Mouse (Mus musculus): ENCODE data around the gene Pde10a.

Gene Pde10a

DNA sequence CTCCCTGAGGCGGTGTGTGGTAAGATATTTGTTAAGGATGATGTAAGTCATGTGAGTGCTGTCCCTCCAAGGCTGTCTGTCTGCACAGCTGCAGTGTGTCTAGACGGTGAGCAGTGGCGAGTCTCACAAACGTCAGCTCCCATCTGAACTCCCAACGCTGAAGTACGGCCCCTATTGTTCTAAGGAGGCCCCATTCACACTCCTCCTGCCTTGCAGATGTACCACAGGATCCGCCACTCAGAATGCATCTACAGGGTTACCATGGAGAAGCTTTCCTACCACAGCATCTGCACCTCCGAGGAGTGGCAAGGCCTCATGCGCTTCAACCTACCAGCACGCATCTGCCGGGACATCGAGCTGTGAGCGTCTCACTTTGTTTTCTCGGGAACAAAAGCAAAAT, 436.5 kb downstream of the Pde10a start:
- no peak for DNase-seq (ENCODE audit: low spot score in 2 of 2)

DNA sequence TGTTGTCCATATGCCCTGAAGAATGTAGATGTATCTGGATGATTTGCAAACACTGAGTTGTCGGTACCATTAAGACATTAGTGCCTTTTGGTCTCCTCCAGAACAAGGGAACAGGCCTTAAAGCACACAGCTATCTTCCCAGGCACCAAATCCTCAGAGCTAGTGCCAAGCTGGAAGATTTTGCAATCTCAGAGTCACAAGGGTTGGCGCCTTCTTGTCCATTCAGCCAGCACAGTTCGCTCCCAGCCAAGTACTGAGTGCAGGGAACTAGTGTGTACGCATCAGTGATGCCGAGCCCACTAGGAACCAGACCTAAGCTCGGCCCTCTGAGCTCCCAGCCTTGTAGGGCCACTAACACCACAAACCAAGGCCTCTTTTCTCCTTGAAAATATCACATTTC, 440.0 kb downstream of the Pde10a start:
- DNase-seq (ENCODE audit: low spot score in 2 of 2): no peak

DNA sequence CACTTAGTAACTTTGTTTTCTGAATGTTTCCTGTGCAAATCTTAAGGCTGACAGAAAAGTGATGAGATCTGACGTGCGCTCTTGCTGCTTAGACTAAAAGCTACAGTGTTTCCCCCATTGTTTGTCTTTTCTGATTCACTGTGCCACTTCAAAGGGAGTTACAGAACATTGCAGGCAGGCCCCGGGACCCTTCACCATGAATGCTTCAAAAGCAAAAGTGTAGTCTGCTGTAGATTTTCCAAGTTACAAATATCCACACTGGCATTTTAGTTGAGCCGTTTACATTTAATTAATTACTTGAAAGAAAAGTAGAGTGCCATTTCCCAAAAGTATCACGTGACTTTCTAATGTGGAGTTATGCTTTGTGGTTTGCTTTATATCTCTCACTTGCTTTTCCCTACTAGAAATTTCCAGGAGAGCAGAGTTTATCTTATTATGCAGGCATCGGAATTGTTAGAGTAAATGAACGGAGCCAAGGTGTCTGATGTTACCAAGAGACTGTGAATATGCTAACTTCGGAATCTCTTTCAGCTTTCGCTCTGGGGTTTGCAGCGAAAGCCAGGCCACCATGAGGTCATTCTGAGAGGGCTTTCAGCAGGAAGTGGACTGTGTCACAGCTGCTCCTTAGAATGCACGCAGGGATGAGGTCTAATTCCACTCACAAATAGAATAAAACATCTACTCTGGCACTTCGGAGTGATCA, 447.1 kb downstream of the Pde10a start:
- DNase-seq (ENCODE audit: low spot score in 2 of 2): no peak

DNA sequence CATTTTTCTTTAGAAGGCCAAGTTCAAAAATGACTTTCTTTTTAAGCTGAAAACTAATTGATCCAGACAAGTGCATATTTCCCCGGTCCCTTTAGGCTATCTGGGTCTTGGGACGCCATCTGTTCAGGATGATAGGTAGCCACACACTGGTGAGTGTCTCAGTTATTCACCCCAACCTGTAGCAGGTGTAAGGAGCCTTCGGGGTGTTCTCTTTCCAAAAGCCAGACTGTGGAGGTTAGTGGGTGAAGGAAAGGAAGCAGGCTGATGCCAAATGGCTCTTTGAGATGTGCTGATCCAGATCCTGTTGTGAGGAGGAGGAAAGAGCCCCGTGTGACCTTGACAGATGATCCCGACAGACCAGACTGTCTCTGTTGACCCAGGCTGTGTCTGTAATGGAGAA, 448.2 kb downstream of the Pde10a start:
- no peak for DNase-seq (ENCODE audit: low spot score in 2 of 2)

DNA sequence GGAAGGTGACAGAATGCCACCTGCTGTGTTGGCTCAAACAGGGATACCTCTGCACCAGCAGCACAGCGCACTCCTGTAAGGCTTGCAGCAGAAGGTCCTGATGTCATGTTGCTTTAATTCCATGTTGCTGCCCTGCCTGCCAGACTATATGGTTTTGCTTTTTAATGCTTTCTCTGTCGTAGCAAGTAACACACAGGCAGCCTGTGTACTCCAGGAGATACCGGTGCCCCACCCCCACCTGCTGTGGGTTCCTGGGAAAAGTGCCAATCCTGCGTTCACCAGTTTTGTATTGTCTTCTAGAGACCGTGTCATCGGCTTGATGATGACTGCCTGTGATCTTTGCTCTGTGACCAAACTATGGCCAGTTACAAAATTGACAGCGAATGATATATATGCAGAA, 449.3 kb downstream of the Pde10a start:
- DNase-seq (ENCODE audit: low spot score in 2 of 2): no peak

DNA sequence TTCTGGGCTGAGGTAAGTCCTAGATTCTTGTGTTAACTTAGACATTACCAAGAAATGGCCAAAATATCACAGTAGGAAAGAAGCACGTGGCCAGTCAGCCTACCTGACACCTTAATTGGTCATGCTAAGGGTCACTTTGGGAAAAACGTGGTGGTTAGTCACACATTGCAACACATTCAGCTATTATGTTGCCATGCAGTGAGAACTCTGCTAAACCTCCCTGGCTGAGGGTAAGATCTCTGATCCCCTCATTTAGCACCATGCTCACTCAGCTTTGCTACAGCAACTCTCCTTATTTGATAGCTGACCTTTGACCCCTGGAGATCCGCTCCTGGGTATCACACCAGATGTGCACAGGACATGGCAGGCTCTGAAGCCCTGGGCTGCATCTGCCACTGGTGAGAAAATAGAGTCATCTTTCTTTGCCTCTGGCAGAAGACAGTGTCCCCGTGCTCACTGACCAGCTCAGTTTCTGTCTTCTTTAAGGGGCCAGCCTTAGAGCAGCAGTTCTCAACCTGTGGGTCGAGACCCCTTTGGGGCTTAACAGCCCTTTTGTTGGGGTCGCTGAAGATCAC, 449.7 kb downstream of the Pde10a start:
- DNase-seq (ENCODE audit: low spot score in 2 of 2): no peak

DNA sequence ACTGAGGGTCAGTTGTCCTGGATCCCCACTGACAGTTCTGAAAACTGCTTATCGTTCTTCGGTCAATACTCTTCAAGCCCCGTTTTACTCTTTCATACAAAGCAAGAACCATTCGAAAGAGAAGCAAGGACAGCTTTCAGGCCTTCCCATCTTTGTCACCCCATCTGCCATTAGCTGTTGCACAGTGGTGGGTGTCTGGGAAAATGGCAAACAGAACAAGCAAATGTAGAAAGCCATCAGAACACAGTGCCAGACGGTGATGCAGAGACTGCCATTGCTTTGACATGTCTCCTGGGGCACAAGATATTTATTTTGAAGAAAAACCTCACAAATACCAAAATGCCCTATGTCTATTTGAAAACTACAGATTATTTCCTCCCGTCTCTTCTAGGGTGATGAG, 451.6 kb downstream of the Pde10a start:
- no peak for DNase-seq (ENCODE audit: low spot score in 2 of 2)

DNA sequence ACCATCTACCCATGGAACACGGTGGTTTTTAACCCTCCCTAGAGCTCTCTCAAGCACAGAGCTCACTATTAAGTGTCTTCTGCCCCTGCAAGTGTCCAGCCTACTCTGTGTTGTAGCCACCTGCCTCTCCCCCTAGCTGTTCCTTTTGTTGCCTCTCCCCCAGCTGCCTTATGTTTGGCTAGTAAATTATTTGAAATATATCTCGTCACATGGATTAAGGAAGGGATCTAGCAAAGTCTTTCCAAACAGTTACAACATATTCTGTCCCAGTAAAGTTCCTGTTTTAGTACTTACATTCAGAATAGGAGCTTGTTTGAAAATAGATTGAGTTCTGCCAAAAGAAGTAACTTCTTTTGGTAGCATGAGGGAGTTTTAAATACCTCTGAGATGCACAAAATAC, 452.1 kb downstream of the Pde10a start:
- DNase-seq (ENCODE audit: low spot score in 2 of 2): no peak

DNA sequence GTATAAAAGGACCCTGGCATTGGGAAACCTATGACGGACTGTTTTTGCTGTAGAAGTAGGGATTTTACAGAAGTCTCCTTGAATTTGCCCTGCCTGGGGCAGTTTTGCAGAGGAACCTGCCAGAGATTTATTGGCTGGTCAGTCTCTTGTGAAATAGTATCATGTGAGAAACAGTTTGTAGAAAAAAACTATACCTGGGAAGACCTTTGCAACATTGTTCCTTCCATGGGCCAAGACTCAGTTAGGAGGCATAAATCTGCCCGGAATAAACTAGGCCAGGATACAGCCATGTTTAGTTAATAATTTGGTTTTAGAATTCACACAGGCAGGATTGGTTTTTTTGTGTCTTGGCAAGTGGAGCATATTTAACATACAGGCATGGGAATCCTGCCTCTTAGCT, 458.4 kb downstream of the Pde10a start:
- DNase-seq (ENCODE audit: low spot score in 2 of 2): no peak

DNA sequence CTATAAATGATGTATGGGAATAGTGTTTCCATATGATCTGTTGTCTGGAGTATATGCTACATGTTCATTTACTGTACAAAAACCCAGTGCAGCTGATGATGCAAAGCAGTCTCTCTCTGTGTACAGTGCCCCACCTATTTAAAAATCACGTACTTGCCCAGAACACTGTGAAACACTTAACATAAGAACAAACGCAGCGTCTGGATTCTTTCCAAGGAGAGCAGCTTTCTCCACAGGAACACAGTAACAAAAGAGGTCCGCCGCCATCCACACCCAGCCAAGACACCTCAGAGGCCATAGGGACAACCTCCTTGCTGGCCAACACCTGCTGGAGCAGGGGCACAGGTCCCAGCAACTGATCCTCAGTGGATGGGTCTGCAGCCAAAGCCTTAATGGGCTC, 460.5 kb downstream of the Pde10a start:
- no peak for DNase-seq (ENCODE audit: low spot score in 2 of 2)

DNA sequence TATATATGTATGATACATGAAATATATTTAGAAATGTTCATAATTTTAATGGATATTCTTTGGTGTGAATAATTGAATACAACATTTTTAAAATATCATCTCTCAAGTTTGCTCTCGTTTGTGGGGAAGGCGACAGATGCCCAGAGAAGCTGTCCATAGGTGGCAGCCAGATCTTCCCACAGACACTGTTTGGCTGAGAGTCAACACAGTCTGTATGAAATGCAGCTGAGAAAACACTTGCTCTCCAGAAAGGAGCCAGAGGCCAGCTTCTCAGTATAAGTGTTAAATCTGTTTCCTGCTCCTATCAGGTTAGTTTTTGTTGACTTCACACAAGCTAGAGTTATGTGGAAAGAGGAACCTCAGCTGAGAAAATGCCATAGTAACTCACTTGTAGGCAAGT, 461.4 kb downstream of the Pde10a start:
- peak; percentile 26 to 81 for DNase-seq (ENCODE audit: low spot score in 2 of 2)

DNA sequence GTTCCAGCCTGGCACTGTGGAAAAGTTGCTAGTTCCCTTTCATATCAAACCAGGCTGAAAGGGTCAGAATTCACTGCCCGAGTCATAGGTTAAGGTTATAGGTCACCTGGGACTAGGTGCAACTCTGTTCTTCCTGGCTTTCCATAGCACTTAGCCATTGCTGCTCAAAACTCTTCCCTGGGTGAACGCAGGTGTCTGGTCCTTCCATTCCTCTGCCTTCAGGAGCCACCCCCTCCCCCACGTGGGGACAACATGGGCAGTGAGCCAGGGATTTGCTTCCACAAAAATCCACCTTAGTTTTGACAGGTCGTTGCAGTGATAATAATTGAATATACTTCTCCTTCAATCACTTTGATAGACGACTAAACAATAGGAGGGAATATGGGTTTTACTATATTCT, 462.2 kb downstream of the Pde10a start:
- no peak for DNase-seq (ENCODE audit: low spot score in 2 of 2)

DNA sequence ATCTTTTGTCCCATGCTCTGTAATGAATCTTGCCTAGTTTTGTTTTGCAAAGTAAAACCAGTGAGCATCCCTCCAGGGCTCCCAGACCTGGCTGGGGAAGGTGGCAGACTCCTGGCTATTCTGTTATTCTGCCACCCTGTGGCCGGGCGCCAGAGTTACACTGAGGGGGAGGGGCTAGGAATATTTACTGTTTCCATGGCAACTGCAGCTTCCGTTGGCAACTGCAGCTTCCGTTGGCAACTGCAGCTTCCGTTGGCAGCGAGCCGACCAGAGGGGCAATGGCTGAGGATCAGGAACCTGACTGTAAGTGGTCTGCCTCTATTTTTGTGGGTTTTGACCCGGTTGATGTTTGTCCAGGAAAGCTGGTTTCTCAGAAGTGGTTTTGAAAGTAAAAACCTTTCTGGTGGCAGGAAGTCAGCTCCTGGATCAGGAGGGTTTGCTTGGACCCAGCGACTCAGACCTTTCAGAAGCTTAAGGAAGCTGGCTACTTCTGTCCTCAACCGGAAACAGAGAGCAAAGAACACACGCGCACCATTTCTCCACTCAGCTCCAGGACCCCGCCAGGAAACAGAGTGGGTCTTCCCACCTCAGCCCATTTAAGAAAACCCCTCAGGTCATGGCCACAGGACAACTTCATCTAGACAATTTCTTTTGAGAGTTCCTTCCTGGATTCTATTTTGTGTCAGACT, 463.1 kb downstream of the Pde10a start, which contains the start of gene 1700010I14Rik:
Gene 1700010I14Rik, plus strand, starts transcription at position 215 of the 689 bp plus-strand sequence.
- DNase-seq (ENCODE audit: low spot score in 2 of 2): peak; percentile 84 to 91

DNA sequence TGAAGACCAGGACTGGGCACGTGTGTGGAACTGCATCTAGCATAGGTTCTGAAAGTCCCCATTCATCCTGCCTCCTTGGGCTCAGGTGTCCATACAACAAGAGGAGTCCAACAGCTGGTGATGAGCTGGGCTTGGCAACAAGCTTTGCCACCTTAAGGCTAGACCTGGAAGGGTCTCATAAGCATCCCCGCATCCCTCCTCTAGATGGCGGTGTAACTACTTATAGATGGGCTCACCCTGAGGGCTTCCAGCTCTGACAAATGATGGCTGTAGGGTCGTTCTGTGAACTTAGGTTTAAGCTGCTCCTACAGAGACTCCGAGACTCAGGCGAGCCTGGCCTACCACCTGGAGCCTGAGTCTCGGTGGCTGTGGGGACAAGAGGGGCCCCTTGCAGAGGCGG, 466.0 kb downstream of the Pde10a start:
- DNase-seq (ENCODE audit: low spot score in 2 of 2): peak; percentile 26 to 46

DNA sequence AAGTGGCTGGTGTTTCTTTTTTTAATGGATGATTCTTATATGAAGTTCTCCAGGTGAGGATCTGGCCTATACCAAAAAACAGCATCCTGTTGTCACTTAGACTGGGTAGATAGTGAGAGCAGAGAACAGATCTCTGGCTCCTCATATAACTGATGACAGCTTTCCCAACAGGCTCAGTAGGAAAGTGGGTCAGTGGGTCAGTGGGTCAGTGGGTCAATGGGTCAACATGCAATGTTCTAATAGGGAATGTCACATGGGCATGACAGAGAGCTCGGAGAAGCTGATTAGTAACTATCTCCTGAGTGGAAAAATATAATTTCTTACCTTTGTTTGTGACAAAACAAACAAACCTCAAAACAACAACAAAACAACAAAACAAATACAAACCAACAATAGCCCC, 470.2 kb downstream of the Pde10a start:
- DNase-seq (ENCODE audit: low spot score in 2 of 2): no peak

DNA sequence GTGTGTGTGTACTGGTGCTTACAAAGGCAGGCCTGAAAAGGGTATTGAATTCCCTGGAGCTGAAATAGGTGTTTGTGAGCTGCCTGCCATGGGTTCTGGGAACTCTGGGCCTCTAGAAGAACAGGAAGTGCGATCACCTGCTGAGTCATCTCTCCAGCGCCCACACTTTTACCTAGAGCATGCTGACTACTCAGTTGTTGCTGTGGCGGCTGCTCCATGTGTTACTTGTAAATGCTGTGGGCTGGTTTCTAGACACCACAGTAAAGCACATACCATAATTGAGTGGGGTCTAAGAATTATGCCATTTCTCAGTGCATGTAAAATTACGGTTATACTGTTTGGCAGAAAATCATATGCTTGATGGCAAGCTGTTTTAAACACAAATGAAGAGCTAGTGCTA, 477.3 kb downstream of the Pde10a start:
- peak; percentile 48 to 66 for DNase-seq (ENCODE audit: low spot score in 2 of 2)

DNA sequence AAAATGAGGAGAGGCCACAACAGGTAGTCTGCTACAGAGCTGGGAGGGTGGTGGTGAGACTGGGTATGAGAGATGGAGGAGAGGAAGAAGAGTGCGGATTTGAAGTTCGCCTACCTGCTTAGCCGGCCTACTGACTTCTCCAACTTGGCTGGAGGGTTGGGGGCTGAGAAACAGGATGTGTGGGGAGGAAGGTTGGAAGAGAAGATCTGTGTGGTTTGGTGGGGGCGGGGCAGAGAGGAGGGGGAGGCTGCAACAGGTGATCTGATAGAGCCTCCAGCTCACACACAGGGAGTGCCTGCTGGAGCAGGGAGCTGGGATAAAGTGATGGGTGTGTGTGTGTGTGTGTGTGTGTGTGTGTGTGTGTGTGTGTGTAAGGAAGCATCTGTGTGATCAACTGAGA, 479.3 kb downstream of the Pde10a start:
- DNase-seq (ENCODE audit: low spot score in 2 of 2): no peak

DNA sequence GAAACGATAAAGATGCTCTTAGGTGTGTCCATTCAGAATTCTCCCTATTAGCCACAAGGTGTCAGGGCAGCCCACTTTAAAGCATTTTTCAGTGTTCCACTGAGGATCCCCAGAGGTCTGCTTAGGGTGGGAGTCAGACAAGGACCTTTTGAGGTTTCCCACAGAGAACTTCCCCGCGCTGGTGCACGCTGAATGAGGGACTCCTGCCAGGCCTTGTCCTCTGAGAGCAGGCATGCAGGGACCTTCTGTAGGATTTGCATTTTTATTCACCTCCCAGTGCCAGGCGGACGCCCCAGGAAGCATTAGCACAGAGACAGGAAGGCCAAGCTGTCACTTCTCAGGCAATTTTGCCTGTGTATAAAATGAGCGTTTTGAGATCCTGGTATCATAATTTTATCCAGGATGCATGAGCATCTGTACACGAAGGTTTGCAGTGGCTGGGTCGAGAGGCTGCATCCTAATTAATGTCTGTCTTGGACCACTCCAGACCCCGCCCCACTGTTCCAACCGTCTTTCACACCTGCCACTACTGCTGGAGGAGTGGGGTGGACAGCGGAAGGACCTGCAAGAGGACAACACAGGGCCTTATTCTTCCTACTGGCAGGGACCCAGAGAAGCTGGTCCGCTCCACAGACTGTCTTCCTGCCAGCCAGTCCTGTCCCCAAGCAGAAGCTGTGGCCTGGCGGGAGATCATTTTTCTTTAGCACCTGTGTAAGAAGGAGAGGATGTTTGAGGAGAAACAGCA, 498.2 kb downstream of the Pde10a start:
- DNase-seq (ENCODE audit: low spot score in 2 of 2): peak; percentile 9 to 15

DNA sequence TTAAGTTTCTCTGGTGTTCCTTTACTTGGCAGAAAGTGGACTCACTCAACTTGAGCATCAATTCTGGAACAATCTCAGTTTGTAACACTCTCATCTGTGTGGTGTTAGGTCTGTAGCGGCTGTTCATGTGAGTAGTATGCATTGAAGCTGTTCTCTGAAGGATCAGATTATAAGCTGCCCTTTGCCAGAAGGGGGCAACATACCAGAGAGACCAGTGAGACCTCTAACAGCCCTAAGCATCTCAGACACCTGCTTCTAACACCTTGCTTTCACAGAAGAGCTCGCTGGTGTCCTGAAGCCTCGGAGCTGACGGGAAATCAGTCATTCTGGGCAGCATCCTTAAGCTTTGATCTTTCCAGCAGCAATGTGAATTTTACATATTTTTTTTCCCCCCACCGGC, 505.0 kb downstream of the Pde10a start:
- DNase-seq (ENCODE audit: low spot score in 2 of 2): no peak

DNA sequence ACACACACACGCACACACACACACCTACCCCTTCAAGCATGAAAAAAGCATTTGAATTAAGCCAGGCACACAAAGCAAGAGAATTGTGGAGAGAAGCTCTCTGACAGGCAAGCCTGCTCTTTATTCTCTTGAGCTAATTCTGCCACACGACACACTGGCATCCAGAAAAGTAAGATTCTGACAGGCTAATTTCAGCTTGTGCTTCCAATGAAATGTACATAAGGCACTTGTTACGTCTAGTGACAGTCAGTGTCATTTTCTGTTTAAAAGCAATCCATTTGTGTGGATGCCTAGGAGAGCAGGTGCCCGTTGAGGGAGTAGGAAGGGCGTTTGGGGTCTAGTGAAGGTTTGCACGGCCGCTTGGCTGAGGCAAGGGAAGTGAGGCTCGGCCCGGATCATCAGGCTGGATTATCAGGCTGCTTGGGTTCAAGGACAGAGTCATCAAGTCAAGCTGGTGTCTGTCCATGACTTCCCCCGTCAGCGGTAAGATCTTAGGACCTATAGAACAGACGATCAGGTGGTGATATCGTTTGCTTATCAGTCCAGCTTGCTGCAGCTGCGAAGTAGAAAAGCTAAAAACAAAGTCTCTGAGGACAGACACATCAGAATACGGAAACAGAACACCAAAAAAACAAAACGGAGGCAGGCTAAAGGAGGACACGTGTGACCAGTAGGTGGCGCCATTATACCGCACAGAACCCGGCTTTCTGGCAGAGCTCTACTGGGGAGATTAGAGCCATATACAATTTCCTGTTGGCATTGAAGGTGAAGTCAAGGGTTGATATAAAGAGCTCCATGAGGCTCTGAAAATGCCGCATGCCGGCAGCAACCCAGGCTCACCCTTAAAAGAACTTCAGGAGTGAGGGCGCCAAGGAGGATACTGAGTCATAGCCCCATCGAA, 506.3 kb downstream of the Pde10a start:
- DNase-seq (ENCODE audit: low spot score in 2 of 2): peak; percentile 88 to 89

DNA sequence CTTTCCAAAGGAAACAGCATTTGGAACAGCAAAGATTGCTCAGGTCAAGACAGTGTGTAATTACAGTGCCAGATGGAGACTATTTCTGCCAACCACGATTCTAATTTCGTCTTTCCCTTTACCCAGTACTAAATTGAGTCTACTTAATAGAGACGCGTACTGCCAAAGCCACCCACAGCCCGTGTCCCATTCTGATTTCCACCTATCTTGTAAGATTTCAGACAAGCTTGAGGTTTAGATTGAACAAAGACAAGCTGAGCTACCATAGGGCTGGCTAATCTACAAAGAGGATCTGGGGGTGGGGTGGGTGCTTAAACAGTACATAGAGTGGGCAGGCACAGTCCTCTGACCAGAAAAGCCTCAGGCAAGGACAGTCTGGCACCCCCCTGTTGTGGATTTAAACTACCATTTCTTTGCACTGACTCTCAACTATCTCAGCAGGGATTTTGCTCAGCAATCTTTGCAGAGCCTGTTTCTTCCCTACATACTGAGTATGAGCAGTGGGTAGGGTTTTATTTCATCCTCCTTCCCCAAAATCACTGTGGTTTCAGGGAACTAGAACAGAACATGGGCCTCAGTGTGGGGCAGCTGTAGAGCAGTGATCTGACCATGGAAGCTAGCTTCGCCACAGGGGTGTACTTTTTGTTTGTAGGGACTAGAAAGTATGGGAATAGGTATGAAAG, 507.3 kb downstream of the Pde10a start:
- peak; percentile 29 to 39 for DNase-seq (ENCODE audit: low spot score in 2 of 2)
